Mouse (Mus musculus) A20 (cell line): ENCODE results near the gene Crocc2.
A peak's percentile ranks its signal among the peaks of the same experiment; 100 is the strongest.

Source experiments
- DNase-seq: peaks from one replicate; pipeline ENCODE4 v3.0.0-alpha.2; 2011; ENCODE audit warnings: low read depth, low spot score

Gene Crocc2

DNA sequence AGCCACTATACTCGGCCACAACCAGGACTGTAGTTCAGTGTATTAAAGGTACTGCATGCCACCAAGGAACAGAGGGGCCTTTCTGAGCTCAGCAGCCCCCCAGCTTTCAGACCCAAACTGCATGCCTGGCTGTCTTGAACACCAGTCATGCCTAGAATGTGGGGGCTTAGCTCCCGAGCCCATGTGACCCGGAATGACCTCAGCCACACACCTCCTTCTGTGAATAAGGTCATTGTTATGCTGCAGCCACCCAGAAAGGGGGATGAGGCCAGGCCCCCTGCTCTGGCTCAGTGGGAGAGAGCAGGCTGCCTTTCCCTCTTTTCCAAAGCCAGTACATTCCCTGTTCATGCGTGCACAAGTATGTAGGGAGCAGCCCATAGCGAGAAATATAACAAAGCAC is 46.1 kb downstream of the Crocc2 start:
- no peak for DNase-seq

DNA sequence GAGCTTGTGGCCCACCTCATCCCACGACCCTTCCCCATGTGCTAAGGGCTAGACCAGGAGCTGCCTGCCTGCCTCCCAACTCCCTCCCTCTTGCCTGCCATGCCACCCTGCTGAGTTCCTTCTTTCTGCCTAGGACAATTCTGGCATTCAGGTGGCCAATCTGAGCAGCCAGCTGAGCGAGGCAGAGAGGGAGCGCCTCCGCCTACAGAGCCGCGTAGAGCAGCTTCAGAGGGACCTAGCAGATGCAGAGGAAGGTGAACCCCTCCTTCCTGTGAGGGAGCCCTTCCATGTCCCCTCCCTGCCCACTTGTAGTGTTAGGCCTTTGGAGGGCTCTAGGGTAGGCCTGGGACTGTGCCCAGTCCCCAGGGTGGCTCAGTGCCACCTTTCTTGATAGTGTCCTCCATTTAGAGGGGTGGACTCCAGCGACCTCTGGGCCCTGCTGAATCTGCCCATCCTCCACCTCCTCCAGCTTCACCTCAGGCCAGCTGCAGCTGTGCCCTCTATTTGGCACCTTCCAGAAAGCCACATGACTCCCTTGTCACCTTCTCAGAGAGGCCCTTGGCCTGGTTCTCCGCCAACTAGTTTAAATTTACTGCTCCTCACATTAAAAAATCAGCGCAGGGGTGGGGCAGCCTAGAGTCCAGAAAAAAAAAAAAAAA is 48.4 kb downstream of the Crocc2 start:
- DNase-seq: no peak

DNA sequence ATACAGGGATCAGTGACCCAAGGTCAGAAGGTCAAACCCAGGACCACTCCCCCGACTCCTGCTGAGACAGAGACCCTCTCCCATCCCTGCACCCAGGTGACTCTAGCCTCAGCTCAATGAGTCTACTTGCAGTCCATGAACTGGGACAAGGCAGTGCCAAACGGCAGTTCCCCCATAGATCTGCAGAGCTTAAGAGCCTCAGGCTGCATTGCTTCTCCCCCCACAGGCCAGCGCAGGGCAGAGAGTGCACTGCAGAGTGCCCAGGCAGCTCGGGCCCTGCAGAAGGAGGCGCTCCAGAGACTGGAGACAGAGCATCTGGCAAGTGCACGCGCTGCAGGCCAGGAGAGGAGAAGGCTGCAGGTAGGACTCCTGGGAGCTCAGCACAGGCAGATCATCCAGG is 49.0 kb downstream of the Crocc2 start:
- DNase-seq: no peak

DNA sequence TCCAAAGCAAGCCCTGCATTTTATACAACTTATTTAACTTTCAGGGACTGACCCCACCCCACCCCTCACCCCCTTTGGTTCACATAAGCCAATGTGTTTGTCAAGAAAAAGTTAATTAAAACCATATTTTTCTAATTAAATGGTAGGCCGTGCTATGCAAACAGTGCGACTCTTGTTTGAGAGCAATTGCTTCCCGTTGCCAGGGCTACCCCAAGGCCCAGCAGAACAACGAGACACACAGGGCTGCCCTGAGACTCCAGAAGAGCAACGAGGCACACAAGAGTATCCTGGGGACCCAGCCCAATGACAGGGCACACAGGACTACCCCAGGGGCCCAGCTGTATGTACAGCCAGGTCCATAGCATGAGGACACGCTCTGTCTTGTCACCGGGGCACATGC is 52.3 kb downstream of the Crocc2 start:
- no peak for DNase-seq

DNA sequence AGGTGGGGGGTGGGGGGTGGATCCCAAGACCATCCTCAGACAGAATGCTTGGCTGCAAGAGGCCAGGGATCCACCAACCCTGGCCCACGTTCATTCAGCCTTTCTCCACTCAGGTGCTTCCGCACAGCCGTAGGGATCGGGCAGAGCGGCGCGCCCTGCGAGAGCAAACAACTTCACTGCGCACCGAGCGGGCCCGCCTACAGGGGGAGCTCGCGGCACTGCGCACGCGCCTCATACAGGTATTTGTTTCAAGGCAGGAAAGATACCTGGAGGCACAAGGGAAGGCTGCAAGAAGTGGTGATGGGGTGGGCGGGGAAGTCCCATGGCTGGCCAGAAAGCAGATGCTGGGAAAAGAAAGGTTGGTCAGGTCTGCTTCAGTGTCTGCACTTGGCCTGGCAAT is 55.4 kb downstream of the Crocc2 start:
- DNase-seq: peak; percentile 57

DNA sequence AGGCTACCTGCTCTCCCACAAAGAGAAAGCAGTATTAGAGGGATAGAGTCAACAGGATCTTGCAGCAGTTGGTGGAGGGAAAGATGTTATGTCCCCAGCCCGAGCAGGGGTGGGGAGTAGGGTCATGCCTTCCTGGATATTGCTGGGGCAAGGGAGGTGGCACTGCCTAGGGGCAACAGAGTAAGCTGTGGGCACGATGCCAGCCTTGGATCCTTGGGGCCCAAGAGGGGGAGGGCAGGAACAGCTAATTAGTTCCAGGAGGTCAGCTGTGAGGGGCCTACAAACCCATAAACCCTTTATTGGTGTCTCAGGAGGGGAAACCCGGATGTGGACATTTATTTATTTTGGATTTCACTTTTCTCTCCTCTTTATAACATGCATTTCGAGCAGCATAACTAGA is 56.7 kb downstream of the Crocc2 start:
- DNase-seq: no peak

DNA sequence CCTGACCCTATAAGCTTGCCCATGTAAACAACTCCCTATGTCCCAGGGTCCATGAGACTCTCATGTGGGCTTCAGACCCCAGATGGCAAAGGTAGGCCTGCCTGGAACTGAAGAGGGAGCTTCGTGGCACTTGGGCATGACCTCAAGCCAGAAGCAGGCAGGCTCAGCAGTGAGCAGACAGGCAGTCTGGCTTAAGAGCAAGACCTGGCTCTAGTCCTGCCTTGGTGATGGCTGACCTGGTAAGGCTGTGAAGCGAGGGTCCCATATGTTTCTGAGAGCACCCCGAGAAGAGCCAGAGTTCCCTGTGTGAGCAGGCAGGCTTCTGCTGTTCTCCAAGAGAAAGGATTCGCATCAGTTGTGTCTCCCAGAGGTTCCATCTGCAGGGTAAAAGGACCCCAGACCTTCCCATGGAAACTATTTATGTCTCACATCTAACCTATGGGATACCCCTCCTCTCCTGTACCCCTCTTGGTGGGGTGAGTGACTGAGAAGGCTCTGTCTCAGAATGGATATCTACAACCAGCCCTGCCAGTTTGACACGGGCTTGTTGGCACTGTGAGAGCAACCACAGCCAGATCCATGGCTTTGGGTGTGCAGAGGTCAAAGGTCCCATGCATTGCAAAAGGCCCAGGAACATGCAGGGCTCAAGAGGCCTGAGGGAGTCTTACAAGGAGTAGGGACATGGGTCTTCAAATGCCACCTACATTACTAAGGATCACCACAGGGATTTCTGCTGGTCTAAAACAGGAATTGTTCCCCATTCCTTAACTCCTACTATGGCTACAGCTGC is 57.4 kb downstream of the Crocc2 start:
- no peak for DNase-seq

DNA sequence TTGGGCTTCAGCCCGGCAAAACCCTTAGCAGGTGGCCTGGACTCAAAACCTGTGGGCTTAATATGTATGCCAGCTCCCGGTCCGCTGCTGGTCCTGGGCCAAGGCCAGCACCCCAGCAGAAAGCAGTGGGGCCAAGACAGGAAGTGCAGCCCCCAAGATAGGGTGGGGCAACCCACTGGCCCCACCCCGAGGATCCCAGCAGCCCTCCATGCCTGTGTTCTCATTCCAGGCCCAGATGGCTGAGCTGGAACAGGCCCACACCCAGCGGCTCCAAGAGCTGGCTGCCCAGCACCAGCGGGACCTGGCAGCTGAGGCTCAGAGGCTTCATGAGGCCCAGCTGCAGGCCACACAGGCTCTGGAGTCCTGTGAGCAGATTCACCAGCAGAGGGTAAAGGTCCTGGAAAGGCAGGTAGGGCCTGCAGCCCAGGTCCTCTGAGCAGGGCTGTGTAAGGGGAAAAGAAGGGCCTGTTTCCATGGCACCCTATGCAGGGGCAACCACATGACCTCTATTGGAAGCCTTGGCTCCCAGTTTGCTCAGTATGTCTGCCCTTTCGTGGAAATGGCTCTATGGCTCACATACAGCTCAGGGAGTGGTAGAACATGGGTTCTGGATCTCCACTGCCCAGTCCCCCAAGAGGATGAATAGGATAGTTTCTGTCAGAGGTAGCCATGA is 58.9 kb downstream of the Crocc2 start:
- no peak for DNase-seq

DNA sequence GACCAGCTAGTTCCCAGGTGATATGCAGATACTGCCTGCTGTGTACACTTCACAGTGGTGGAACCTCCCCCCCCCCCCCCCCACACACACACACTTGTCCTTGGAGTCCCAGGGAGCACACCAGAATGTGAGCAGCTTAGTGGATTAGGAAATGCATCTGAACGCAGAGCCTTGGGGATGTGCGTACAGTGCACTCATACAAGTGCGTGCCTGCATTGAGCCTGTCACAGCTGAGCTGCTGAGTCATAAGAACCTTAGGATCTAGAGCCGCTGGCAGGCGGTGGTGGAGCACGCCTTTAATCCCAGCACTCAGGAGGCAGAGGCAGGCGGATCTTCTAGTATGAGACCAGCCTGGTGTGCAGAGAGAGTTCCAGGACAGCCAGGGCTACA is 59.4 kb downstream of the Crocc2 start:
- DNase-seq: no peak

DNA sequence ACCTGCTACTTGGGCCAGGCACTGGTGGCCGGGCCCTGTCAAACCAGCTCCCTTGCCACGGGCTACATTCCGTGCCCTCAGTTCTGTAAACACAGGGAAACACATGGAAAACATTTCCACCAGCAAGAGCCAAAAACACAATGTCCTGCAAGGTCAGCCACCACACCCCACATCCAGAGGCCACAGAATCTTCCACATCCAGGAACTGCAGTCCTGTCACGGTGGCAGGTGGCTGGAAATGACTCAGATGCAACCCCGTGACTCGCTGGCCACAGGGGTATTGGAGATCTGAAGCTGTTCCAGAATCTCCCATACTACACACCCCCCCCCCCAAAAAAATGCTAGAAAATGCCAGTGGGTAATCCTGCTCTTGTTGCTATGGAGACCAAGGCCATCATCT is 60.7 kb downstream of the Crocc2 start:
- no peak for DNase-seq

DNA sequence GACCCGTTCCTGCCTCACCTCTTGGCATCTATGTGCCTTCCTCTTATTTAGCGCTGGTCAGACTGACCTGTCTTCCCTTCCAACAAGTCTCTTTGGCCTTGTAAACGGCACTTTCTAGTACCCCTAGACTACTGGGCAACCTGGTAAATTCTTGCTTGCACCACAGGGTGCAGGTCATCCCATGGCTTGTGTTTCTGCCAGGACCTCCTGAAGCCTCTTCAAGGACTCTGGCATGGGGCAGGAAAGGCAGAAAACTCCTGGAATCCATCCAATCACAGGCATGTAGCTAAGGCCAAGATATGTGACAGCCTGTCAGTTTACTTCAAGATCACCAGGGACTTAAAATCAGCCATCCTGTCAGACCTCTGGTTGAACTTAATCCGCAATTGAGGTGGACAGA is 61.1 kb downstream of the Crocc2 start:
- DNase-seq: no peak

DNA sequence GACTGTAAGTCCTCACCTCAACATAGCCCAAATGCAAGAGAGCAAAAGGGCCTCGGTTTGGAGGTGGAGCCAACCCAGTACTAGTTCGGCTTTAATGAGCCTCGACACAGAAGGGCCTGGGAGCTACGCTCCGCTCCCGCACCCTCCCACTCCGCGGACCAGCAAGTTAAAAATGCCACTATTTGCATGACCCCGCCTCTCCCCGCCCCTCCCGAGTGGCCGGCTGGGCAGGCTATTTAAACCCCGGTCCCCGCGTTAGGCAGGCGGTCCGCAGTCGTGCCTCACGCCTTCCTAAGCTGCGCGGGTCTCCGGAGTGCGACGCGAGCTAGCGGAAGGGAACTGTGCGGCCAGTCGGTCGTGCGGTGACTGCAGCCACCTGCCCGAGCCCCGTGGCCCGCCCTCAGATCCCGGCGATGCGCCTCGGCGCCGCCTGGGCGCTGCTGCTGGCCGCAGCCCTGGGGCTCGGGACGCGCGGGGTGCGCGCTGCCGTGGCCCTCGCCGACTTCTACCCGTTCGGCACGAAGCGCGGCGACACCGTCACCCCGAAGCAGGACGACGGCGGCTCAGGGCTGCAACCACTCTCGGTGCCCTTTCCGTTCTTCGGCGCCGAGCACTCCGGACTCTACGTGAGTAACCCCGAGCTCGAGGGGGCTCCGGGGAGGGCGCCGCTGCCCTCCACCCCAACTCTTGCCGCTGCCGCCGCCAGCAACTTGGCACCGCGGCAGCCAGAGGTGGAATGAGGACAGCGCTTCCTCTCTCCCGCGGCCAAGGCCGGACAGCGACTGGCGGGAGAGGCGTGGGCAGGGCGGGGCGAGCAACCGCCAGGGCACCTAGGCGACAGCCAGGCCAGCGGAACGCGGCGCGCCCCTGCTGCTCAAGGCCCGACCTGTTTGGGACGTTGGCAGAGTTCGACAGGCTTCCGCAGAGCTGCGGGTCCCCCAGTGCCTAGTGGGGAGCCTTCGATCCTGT is 67.3 kb downstream of the Crocc2 start, which contains the start of gene Sned1:
Gene Sned1, plus strand, starts transcription at position 266 of the 969 bp plus-strand sequence.
- DNase-seq: no peak

DNA sequence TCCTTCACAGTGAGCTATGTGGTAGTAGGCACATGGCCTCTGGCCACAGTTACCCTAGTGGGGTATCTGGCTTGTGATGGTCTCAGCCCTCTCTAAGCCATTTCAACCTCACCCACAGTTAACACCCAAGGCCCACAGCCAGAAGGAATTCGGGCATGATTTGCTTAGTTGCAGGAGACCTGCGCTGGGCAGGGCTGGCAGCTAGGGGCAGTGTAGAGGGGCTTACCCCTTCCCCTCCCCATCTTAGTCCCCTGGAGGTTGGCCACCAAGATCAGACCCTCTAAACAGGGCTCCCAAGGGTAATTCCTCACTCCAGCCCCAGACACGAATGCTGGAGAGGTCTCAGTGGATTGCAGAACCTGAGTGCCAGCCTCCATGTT is 68.0 kb downstream of the Crocc2 start:
- no peak for DNase-seq

DNA sequence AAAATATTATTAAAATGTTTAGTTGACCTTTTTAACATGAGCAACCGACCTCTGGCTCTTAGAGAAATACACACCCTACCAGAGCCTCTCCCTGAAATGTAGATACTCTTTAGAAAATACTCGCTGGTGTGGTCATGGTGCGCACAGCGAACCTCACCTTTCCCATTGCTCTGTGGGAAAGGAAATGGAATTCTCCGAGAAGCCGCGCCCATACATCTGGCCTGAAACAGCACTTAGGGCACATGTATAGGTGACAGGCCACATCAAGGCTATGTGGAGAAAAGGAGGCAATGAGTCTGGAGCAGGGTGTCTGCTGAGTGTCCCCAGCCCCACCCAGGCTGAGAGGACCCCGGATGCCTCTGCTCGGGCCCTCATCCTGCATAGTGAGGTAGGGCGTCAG is 69.2 kb downstream of the Crocc2 start:
- no peak for DNase-seq

DNA sequence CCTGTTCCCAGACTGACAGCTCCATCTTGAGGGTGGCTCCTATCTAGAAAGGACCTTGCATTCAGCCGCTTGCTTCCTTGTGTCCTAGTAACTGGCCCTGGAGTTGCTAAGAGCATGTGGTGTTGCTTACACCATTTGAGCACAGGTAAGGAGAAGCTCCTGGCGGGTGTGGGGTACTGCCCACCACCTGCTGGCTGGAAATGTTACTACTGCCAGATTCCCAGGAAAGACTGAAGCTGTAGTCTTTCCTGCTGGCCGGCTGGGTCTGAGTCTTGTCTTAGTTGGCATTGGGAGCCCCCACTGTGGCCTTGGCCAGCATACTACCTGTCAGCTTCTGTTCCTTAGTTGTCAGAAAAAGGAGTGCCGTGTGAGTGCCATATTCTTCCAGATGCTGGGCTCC is 69.7 kb downstream of the Crocc2 start:
- no peak for DNase-seq

DNA sequence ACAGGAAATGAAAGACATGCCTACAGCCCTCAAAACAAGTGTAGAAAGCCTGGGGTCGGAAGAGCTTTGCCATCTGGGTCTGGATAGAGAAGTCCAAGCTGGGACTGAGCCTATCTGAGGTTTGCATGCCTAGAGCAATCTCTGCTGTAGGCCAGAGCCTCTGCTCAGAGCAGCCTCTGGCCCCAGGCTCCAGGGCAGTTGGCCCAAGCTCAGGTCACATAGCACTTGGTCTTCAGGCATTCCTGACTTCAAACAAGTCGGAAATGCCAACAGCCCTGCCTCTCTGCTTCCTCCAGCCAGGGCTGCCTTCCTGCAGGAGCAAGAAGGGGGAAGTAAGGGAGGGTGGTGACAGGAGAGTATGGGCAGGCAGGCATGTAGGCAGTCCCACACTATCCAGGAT is 77.4 kb downstream of the Crocc2 start:
- DNase-seq: no peak

DNA sequence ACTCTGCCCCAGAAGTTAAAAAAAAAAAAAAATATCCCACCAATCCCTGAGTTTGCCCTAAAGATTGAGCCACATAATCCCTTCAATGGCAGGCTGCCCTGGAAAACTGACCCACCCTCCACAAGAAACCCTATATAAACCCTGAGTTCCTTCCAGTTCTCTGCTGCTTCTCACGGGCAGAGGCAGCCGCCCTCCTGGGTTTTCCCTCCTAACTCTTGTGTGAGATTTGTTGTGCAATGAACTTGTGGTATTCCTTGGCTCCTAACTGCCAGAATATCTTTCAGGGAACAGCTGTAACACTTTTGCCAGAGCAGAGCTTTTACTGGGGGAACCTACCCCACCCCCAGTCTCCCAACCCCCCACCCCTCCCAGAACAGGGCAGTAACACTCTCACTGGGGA is 84.1 kb downstream of the Crocc2 start:
- DNase-seq: no peak

DNA sequence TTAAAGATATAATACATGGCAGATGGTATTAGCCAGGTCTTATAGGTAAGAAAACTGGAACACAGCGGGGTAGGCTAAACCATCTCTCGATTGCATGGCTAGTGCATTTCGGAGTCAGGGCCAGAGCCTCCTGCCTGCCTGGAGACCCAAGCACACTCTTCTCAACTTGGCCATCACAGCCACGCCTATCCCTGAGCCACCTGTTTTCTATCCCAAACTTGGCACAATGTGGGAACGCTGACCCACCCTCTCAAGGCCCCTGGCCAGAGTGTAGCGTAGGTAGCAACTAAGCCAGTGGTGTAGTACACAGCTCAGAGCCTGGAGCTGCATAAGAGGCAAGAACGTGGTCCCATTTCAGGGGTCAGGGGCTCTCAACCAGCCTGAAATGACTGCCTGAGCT is 87.2 kb downstream of the Crocc2 start:
- no peak for DNase-seq

DNA sequence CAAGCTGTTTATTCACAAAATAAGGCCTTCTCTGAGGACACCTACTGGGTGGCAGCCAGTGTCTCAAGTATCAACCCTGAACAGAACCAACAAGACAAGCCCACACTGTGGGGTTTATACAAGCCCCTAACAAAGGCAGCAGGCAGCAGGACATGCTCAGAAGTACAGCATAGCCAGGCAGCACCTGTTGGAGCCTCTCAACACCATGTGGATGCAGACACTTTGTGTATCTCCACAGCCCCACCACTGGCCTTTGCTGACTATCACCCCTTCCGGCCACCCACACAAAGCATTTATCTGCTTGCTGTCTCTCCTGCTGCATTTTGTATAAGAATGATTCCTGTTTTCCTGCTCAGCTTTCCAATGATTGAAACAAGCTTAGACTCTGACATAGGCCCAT is 89.0 kb downstream of the Crocc2 start:
- DNase-seq: no peak

DNA sequence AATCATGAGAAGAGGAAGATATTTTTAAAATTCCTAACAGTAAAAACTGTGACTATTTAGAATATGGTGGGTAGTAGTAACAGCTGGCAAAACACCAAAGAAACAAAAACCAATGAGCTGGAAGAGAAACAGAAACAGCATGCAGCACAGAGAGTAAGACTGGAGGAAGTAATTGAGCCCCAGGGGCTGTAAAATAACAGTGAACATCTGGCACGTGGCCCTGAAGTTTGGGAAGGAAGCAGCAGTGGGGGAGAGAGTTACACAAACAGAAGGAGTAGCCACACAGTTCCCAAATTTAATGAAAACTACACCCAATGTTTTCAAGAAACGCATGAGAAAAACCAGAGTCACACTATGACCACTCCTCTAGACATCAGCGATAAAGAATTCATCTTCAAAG is 98.7 kb downstream of the Crocc2 start:
- no peak for DNase-seq

DNA sequence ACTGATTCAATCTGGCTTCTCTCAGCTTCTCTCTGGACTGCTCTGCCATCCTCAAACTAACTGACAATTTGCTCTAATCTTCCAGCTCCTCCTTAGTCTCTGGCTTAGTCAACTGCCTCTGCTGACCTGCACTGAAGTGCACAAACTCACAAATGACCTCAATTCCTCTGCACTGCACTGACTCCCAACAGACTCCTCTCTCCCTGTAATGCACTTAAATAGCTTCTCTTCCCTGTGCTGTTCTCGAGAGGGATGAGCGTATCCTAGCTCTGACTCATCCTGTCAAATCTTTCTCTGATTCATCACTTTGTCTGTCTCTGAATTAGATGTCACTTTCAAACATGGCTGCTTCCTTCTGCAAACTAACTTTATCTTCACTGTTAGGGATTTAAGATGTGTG is 99.7 kb downstream of the Crocc2 start:
- DNase-seq: no peak
